Mouse (Mus musculus) small intestine, adult 2 months (tissue): ENCODE results near the gene Trub1.

Experiments
- CTCF ChIP-seq: fragments of 200-500 bp; IDR thresholded peaks from 2 replicates; pipeline ENCODE4 v1.5.1; 2012; ENCODE audit warnings: low read depth, mild to moderate bottlenecking, control low read depth, inconsistent platforms, low read length, moderate library complexity, mixed read lengths; ENCODE audit not compliant: insufficient replicate concordance, insufficient read length; ENCODE audit errors: extremely low read depth
- POLR2A ChIP-seq: fragments of 200-500 bp; IDR thresholded peaks from 2 replicates; pipeline ENCODE4 v1.6.1; 2012; ENCODE audit warnings: low read depth, mild to moderate bottlenecking, control low read depth, inconsistent platforms, low read length, moderate library complexity

- TF ChIP-seq POLR2A (no peak), CTCF (no peak)
These were observed 87.4 kb downstream of the Trub1 start for GRCm38 (mm10) chr19:57540118-57540517.
